Mouse (Mus musculus): ENCODE data around the gene Klrc3. TPM values are rescaled to one million over a fixed set of nuclear protein-coding genes. Genes with fewer than 3 reads are reported as not detected.
A peak's percentile ranks its signal among the peaks of the same experiment; 100 is the strongest.
"Not testable (repeated sequence)": the region's sequence is repeated elsewhere in the genome, so short reads cannot be mapped to it uniquely, and the experiment has no call there.

Gene Klrc3
- total RNA-seq (2017) = not detected in 2 replicates

- not testable (repeated sequence) for ATAC-seq (replicated peaks in 1 of 2; ENCODE audit: insufficient read depth in 1 of 2, low FRiP score in 2 of 2, low TSS enrichment in 1 of 2, low read depth in 1 of 2, poor library complexity in 2 of 2, severe bottlenecking in 2 of 2)
Observed at GRCm38 (mm10) chr6:129643237-129643636, at the start of gene Klrc3. Klrc3 (minus strand) TSS chr6:129643337.

GRCm38 (mm10) chr6:129691436-129691835 lies 48.3 kb upstream of the Klrc3 start:
- not testable (repeated sequence) for ATAC-seq (replicated peaks in 1 of 2; ENCODE audit: insufficient read depth in 1 of 2, low FRiP score in 2 of 2, low TSS enrichment in 1 of 2, low read depth in 1 of 2, poor library complexity in 2 of 2, severe bottlenecking in 2 of 2)

- ATAC-seq (replicated peaks in 1 of 2; ENCODE audit: insufficient read depth in 1 of 2, low FRiP score in 2 of 2, low TSS enrichment in 1 of 2, low read depth in 1 of 2, poor library complexity in 2 of 2, severe bottlenecking in 2 of 2) = peak in 1 of 2 experiments; percentile 60; a peak in 1 of 4 replicates
Observed at GRCm38 (mm10) chr6:129680379-129680778, 37.2 kb upstream of the Klrc3 start.

- no peak for ATAC-seq (replicated peaks in 1 of 2; ENCODE audit: insufficient read depth in 1 of 2, low FRiP score in 2 of 2, low TSS enrichment in 1 of 2, low read depth in 1 of 2, poor library complexity in 2 of 2, severe bottlenecking in 2 of 2)
Observed at GRCm38 (mm10) chr6:129678873-129679272, 35.7 kb upstream of the Klrc3 start, which contains the start of gene Klrc1. Klrc1 (minus strand) TSS chr6:129678973.

GRCm38 (mm10) chr6:129661301-129661700 lies 18.2 kb upstream of the Klrc3 start:
- not testable (repeated sequence) for ATAC-seq (replicated peaks in 1 of 2; ENCODE audit: insufficient read depth in 1 of 2, low FRiP score in 2 of 2, low TSS enrichment in 1 of 2, low read depth in 1 of 2, poor library complexity in 2 of 2, severe bottlenecking in 2 of 2)

GRCm38 (mm10) chr6:129660589-129660988 lies 17.5 kb upstream of the Klrc3 start, which contains the start of gene Klrc2:
Klrc2 (minus strand) TSS chr6:129660689.
- ATAC-seq (replicated peaks in 1 of 2; ENCODE audit: insufficient read depth in 1 of 2, low FRiP score in 2 of 2, low TSS enrichment in 1 of 2, low read depth in 1 of 2, poor library complexity in 2 of 2, severe bottlenecking in 2 of 2) = not testable (repeated sequence)

GRCm38 (mm10) chr6:129644054-129644453 lies 917 bp upstream of the Klrc3 start:
- not testable (repeated sequence) for ATAC-seq (replicated peaks in 1 of 2; ENCODE audit: insufficient read depth in 1 of 2, low FRiP score in 2 of 2, low TSS enrichment in 1 of 2, low read depth in 1 of 2, poor library complexity in 2 of 2, severe bottlenecking in 2 of 2)

- ATAC-seq (replicated peaks in 1 of 2; ENCODE audit: insufficient read depth in 1 of 2, low FRiP score in 2 of 2, low TSS enrichment in 1 of 2, low read depth in 1 of 2, poor library complexity in 2 of 2, severe bottlenecking in 2 of 2) = not testable (repeated sequence)
Observed at GRCm38 (mm10) chr6:129631046-129631445, 12.1 kb downstream of the Klrc3 start.

- ATAC-seq (replicated peaks in 1 of 2; ENCODE audit: insufficient read depth in 1 of 2, low FRiP score in 2 of 2, low TSS enrichment in 1 of 2, low read depth in 1 of 2, poor library complexity in 2 of 2, severe bottlenecking in 2 of 2) = no peak
Observed at GRCm38 (mm10) chr6:129623735-129624134, 19.4 kb downstream of the Klrc3 start, which contains the start of gene Klrk1. Klrk1 (minus strand) TSS chr6:129623864.

- peak; percentile 94 to 97 for ATAC-seq (replicated peaks in 1 of 2; ENCODE audit: insufficient read depth in 1 of 2, low FRiP score in 2 of 2, low TSS enrichment in 1 of 2, low read depth in 1 of 2, poor library complexity in 2 of 2, severe bottlenecking in 2 of 2)
Observed at GRCm38 (mm10) chr6:129608372-129608771, 34.8 kb downstream of the Klrc3 start.

GRCm38 (mm10) chr6:129591508-129591907 lies 51.6 kb downstream of the Klrc3 start, which contains the start of gene Klrd1:
Klrd1 (plus strand) TSS chr6:129591782.
- ATAC-seq (replicated peaks in 1 of 2; ENCODE audit: insufficient read depth in 1 of 2, low FRiP score in 2 of 2, low TSS enrichment in 1 of 2, low read depth in 1 of 2, poor library complexity in 2 of 2, severe bottlenecking in 2 of 2) = peak; percentile 94 to 99

Other genes with a start within 250 kb of the Klrc3 start
- gene Clec1b, start 246.0 kb downstream of the Klrc3 start, total RNA-seq (2017) = 1.6 and 6.3 TPM in 2 replicates
- 0.50 and 1.0 TPM in 2 replicates for gene Clec9a, start 234.5 kb downstream of the Klrc3 start, total RNA-seq (2017)
- 9.8 and 12.4 TPM in 2 replicates for gene Clec1a, start 191.3 kb downstream of the Klrc3 start, total RNA-seq (2017)
- 0.55 and 6.5 TPM in 2 replicates for gene Olr1, start 136.2 kb downstream of the Klrc3 start, total RNA-seq (2017)
- gene Tmem52b, start 130.8 kb downstream of the Klrc3 start, total RNA-seq (2017) = not detected in 2 replicates
- gene Gabarapl1, start 110.2 kb downstream of the Klrc3 start, total RNA-seq (2017) = 147 and 152 TPM in 2 replicates
- 0.31 TPM in 1 of 2 replicates, not detected in the other for gene Klre1, start 65.4 kb downstream of the Klrc3 start, total RNA-seq (2017)
- gene Klrd1, start 51.6 kb downstream of the Klrc3 start, total RNA-seq (2017) = 2.4 and 9.5 TPM in 2 replicates
- gene Klrk1, start 19.5 kb downstream of the Klrc3 start, total RNA-seq (2017) = 5.2 and 7.7 TPM in 2 replicates
- 0.40 and 1.2 TPM in 2 replicates for gene Klrc2, start 17.4 kb upstream of the Klrc3 start, total RNA-seq (2017)
- gene Klrc1, start 35.6 kb upstream of the Klrc3 start, total RNA-seq (2017) = 1.0 and 3.1 TPM in 2 replicates
- gene Klri1, start 73.8 kb upstream of the Klrc3 start, total RNA-seq (2017) = not detected in 2 replicates
- gene Klri2, start 97.1 kb upstream of the Klrc3 start, total RNA-seq (2017) = 0.15 and 0.38 TPM in 2 replicates
- not detected in 2 replicates for gene Gm156, start 140.9 kb upstream of the Klrc3 start, total RNA-seq (2017)
- gene Gm17631, start 219.3 kb upstream of the Klrc3 start, total RNA-seq (2017) = not detected in 2 replicates
- gene Klra17, start 233.3 kb upstream of the Klrc3 start, total RNA-seq (2017) = 5.0 TPM in 1 of 2 replicates, not detected in the other

All from hematopoietic stem cell, adult 5-6 weeks (primary cell).